ENCODE assay signal across 20 mouse cellular contexts in the genomic region with DNA sequence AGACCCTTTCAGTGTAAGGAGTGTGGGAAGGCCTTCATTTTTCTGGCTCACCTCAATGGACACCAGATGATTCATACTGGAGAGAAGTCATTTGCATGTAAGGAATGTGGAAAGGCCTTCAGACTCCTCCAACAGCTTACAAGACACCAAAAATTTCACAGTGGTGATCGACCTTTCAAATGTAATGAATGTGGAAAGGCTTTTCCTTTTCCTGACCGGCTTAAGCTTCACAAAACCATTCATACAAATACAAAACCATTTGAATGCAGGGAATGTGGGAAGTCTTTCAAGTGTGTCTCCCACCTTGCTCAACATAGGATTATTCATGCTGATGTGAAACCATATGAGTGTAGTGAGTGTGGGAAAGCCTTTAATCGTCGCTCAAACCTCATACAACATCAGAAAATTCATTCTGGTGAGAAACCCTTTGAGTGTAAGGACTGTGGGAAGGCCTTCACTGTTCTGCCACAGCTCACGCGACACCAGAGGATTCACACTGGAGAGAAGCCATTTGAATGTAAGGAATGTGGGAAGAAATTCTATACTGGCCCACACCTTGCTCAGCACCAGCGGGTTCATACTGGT.
"Had no signal": no experiment of that assay in that cellular context is flagged by ENCODE, and none has a peak within 500 bp of the region (broad histone marks: within the 10 kb centered on the region; RNA-seq: fewer than 3 reads in every experiment).

No protein-coding gene starts in this region.

- ATAC-seq: liver, postnatal 0 days; lung, postnatal 0 days; midbrain, embryonic 13.5 days; midbrain, embryonic 16.5 days had no signal

- H3K4me3 ChIP-seq: lung, embryonic 15.5 days; megakaryocyte, embryonic 14.5 days; midbrain, embryonic 13.5 days; myocyte; neural tube, embryonic 13.5 days; neural tube, embryonic 15.5 days had no signal

- H3K27ac ChIP-seq: lung, embryonic 15.5 days; midbrain, embryonic 13.5 days; neural tube, embryonic 13.5 days; neural tube, embryonic 15.5 days had no signal

- DNase-seq: liver, postnatal 0 days; lung, adult 2 months; lung, postnatal 14 days; lung, postnatal 4 days; retina, postnatal 1 day; right cerebral cortex, adult 18-20 months; right cerebral cortex, postnatal 25 days; right cerebral cortex, postnatal 4 days; spleen, adult 18-20 months; thymus, adult 18-20 months; thymus, postnatal 14 days; thymus, postnatal 36 days had no signal

- H3K4me1 ChIP-seq: lung, embryonic 15.5 days; megakaryocyte, embryonic 14.5 days; midbrain, embryonic 13.5 days; neural tube, embryonic 13.5 days; neural tube, embryonic 15.5 days had no signal
